In genomic region chr3:135692999-135693398, GRCm38 (mm10) we compare ENCODE assay signal across 14 mouse cellular contexts. TPM values are rescaled to one million over a fixed set of nuclear protein-coding genes. Genes with fewer than 3 reads are reported as not detected.
DNase-seq lines count a peak whose midpoint lies in the region; ATAC-seq and TF ChIP-seq lines count a peak whose summit lies in the region.
"Had no signal": no experiment of that assay in that cellular context is flagged by ENCODE, and none has a peak within 500 bp of the region (broad histone marks: within the 10 kb centered on the region; RNA-seq: fewer than 3 reads in every experiment).

No protein-coding gene starts in this region.

- no peak overlapping the region for H3K4me3 ChIP-seq in forebrain, postnatal 0 days (ENCODE audit: low read depth, low read length)
- no peak overlapping the region for H3K4me3 ChIP-seq in forebrain, embryonic 16.5 days (replicated peaks; ENCODE audit: low read length)
- peak overlapping the region; percentile 16 for H3K4me3 ChIP-seq in megakaryocyte, embryonic 14.5 days (replicated peaks)
- H3K4me3 ChIP-seq in hindbrain, postnatal 0 days (ENCODE audit: low read length): no peak overlapping the region

- no peaks in the 10 kb centered on the region for H3K9me3 ChIP-seq in forebrain, postnatal 0 days (ENCODE audit: low read length)
- H3K9me3 ChIP-seq in forebrain, embryonic 16.5 days (ENCODE audit: control insufficient read depth, low read length): no peaks in the 10 kb centered on the region
- no peaks in the 10 kb centered on the region for H3K9me3 ChIP-seq in megakaryocyte, embryonic 14.5 days
- H3K9me3 ChIP-seq in hindbrain, postnatal 0 days (ENCODE audit: low read length): no peaks in the 10 kb centered on the region
- H3K9me3 ChIP-seq: limb, embryonic 10.5 days had no signal

- H3K27ac ChIP-seq in forebrain, postnatal 0 days (ENCODE audit: low read depth, low read length): no peak overlapping the region
- no peak overlapping the region for H3K27ac ChIP-seq in forebrain, embryonic 16.5 days (ENCODE audit: low read length)
- no peak overlapping the region for H3K27ac ChIP-seq in hindbrain, postnatal 0 days
- H3K27ac ChIP-seq: limb, embryonic 10.5 days had no signal

- H3K4me2 ChIP-seq in forebrain, postnatal 0 days (ENCODE audit: low read depth): no peak overlapping the region
- H3K4me2 ChIP-seq in forebrain, embryonic 16.5 days (ENCODE audit: low read length): no peak overlapping the region
- H3K4me2 ChIP-seq in hindbrain, postnatal 0 days (ENCODE audit: low read depth, low read length): no peak overlapping the region

- TF ChIP-seq CTCF in forebrain, postnatal 0 days (IDR thresholded peaks at IDR 0.05; ENCODE audit: low read depth): no peak
- no peak for TF ChIP-seq CTCF in brain, embryonic 14.5 days (IDR thresholded peaks at IDR 0.05; ENCODE audit: borderline replicate concordance, extremely low read depth, insufficient read depth, insufficient read length)
- TF ChIP-seq CTCF in hindbrain, postnatal 0 days (IDR thresholded peaks at IDR 0.05; ENCODE audit: low read depth): peak; percentile 20; the same call in 1 of the 2 replicates

- peak; percentile 22 for DNase-seq in forebrain, postnatal 0 days
- DNase-seq in brain, embryonic 14.5 days (ENCODE audit: low read depth): peak; percentile 68
- peak; percentile 51 for DNase-seq in hindbrain, postnatal 0 days (ENCODE audit: low spot score)
- DNase-seq in frontal cortex, postnatal 25 days (ENCODE audit: low spot score in 2 of 2): no peak
- DNase-seq: B cell, adult 2 months; gastrocnemius, postnatal 14 days; kidney, adult 8-10 months; right cerebral cortex, postnatal 14 days had no signal

- H3K9ac ChIP-seq in forebrain, postnatal 0 days: no peak overlapping the region
- no peak overlapping the region for H3K9ac ChIP-seq in forebrain, embryonic 16.5 days (replicated peaks; ENCODE audit: low read depth, low read length)
- no peak overlapping the region for H3K9ac ChIP-seq in hindbrain, postnatal 0 days (replicated peaks; ENCODE audit: low read length)

- WGBS in forebrain, postnatal 0 days: 19% methylated on average over 3 of the region's 3 CpGs
- WGBS in forebrain, embryonic 16.5 days: 15% methylated on average over 3 of the region's 3 CpGs
- 19% methylated on average over 3 of the region's 3 CpGs for WGBS in hindbrain, postnatal 0 days

- no peak for TF ChIP-seq POLR2A in brain, embryonic 14.5 days (IDR thresholded peaks at IDR 0.05; ENCODE audit: borderline replicate concordance, extremely low read depth, insufficient read depth, insufficient read length, poor library complexity, severe bottlenecking)

- no peaks in the 10 kb centered on the region for H3K36me3 ChIP-seq in forebrain, postnatal 0 days (ENCODE audit: insufficient read depth)
- H3K36me3 ChIP-seq in forebrain, embryonic 16.5 days (ENCODE audit: control insufficient read depth, insufficient read depth): peaks cover 2% of the 10 kb centered on the region; the same call in 1 of the 2 replicates
- no peaks in the 10 kb centered on the region for H3K36me3 ChIP-seq in megakaryocyte, embryonic 14.5 days (replicated peaks; ENCODE audit: low read length)
- no peaks in the 10 kb centered on the region for H3K36me3 ChIP-seq in hindbrain, postnatal 0 days (ENCODE audit: insufficient read depth, low read length)

- no peak for ATAC-seq in forebrain, postnatal 0 days
- no peak for ATAC-seq in forebrain, embryonic 16.5 days
- no peak for ATAC-seq in megakaryocyte, adult 5-6 weeks (ENCODE audit: poor library complexity, severe bottlenecking)
- peak; percentile 31; the same call in 1 of the 2 replicates for ATAC-seq in hindbrain, postnatal 0 days
- no peak for ATAC-seq in inflammation-experienced regulatory T-cells, adult 6 months
- ATAC-seq: activated CD4-positive, CD25-positive, alpha-beta regulatory T cell, adult 4 months had no signal

- no peaks in the 10 kb centered on the region for H3K27me3 ChIP-seq in forebrain, postnatal 0 days (ENCODE audit: insufficient read depth, low read length)
- H3K27me3 ChIP-seq in forebrain, embryonic 16.5 days (replicated peaks; ENCODE audit: control insufficient read depth, insufficient read depth, low read length): no peaks in the 10 kb centered on the region
- H3K27me3 ChIP-seq in megakaryocyte, embryonic 14.5 days (replicated peaks): no peaks in the 10 kb centered on the region
- H3K27me3 ChIP-seq in hindbrain, postnatal 0 days (ENCODE audit: insufficient read depth, low read length): no peaks in the 10 kb centered on the region

- H3K4me1 ChIP-seq in forebrain, postnatal 0 days (ENCODE audit: insufficient read depth): peaks cover 9% of the 10 kb centered on the region; the same call in 1 of the 2 replicates
- H3K4me1 ChIP-seq in forebrain, embryonic 16.5 days (replicated peaks; ENCODE audit: control insufficient read depth, insufficient read depth, low read length): peaks cover 12% of the 10 kb centered on the region
- H3K4me1 ChIP-seq in megakaryocyte, embryonic 14.5 days: peaks cover 84% of the 10 kb centered on the region
- H3K4me1 ChIP-seq in hindbrain, postnatal 0 days (ENCODE audit: insufficient read depth, low read length): peaks cover 18% of the 10 kb centered on the region

RNA-seq across cellular contexts. Expression of gene Nfkb1, which starts 1.7 kb away (rescaled TPM):
- 19.4 and 22.5 TPM in 2 replicates for total RNA-seq in forebrain, postnatal 0 days (2014; rRNA removed)
- polyA plus RNA-seq in forebrain, postnatal 0 days (2015; fragmentation: Nextera tagmentation; extraction: Ambion mirVana): 2.9 and 4.4 TPM in 2 replicates
- 6.6 and 7.1 TPM in 2 replicates for polyA plus RNA-seq in forebrain, embryonic 16.5 days (2015; fragmentation: Nextera tagmentation; extraction: Ambion mirVana)
- 20.8 and 39.8 TPM in 2 replicates for polyA plus RNA-seq in megakaryocyte, embryonic 14.5 days (2012; ENCODE audit: insufficient read depth, low replicate concordance)
- total RNA-seq in megakaryocyte, adult 5-6 weeks (2015): 104 and 105 TPM in 2 replicates
- 181 and 183 TPM in 2 replicates for total RNA-seq in megakaryocyte, adult 5-6 weeks (2017)
- polyA plus RNA-seq in brain, embryonic 14.5 days (2012; rRNA removed): 25.0 and 25.5 TPM in 2 replicates
- total RNA-seq in hindbrain, postnatal 0 days (2014; rRNA removed): 21.9 and 40.1 TPM in 2 replicates
- polyA plus RNA-seq in hindbrain, postnatal 0 days (2015; fragmentation: Nextera tagmentation; extraction: Ambion mirVana): 5.0 and 5.1 TPM in 2 replicates
- polyA plus RNA-seq in inflammation-experienced regulatory T-cells, adult 6 months (2017; shearing (Covaris generic)): 100 to 1,000 TPM in 2 of 3 experiments, 10 to 100 TPM in 1; 95.7 to 123 (median 121) TPM

Comparison
In these comparisons a context has a peak if more than half of its experiments do, and no peak if none do; other contexts are left out.
1. DNase-seq: peak in forebrain, postnatal 0 days (single experiment), brain, embryonic 14.5 days (single experiment) and hindbrain, postnatal 0 days (single experiment); none in frontal cortex, postnatal 25 days (0 of 2).